Mouse (Mus musculus): ENCODE measurements at regions not wholly inside any gene's neighbourhood (a gene's known extent, or its start where the extent isn't known, plus 50 kb on each side); places are given as distances from the start of the nearest gene placed in this dataset.

DNA sequence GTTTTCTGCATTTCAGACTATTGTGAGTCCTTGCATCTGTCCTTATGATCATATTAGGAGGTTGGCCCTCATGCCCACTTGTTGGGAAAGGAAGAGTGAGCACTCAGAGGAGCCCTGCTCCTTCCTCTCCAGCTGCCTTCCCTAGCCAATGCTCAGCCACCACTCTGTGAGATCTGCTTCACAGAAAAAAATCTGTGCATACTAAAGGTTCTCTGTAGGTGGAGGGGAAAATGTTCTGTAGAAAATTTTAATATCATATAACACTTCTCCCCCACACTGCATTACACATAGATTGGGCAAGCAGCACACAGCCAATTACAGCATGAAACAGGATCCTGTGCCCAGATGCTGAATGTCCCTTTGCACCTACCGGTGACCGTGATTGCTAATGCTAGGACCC lies 185.7 kb downstream of the Lmo4 start:
- ATAC-seq, result no peak
- H3K4me2 ChIP-seq (replicated peaks; ENCODE audit: low read depth), result no peak overlapping the region
- no peaks in the 10 kb centered on the region for H3K36me3 ChIP-seq (ENCODE audit: control insufficient read depth, insufficient read depth)
- no peaks in the 10 kb centered on the region for H3K9me3 ChIP-seq (ENCODE audit: control insufficient read depth)
- 98% methylated on average over 2 of the region's 2 CpGs for WGBS
- no peak overlapping the region for H3K9ac ChIP-seq (ENCODE audit: low read depth, low read length)
- H3K27ac ChIP-seq (ENCODE audit: low read depth, low read length), result no peak overlapping the region
- no peak overlapping the region for H3K4me3 ChIP-seq (ENCODE audit: low read depth, low read length)
- H3K27me3 ChIP-seq (replicated peaks; ENCODE audit: control insufficient read depth, insufficient read depth, low read length), result no peaks in the 10 kb centered on the region
- no peaks in the 10 kb centered on the region for H3K4me1 ChIP-seq (replicated peaks; ENCODE audit: control insufficient read depth, insufficient read depth, low read length)
- no peak for TF ChIP-seq CTCF (IDR thresholded peaks at IDR 0.05; ENCODE audit: low read depth)

DNA sequence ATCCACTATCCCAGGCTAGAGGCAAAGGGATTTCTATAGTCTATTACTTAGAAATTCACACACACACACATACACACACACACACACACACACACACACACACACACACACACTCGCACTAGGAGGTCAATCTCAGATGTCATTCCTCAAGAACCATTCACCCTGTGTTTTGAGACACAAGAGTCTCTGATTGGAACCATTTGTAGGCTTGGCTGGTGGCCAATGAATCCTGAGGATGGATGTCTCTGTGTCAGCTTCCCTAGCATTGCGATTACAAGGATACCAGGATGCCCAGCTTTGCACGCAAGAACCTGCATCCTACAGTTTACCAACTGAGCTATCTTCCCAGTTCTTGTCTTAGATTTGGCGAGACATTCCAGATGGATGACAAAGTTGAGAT lies 186.5 kb downstream of the Lmo4 start:
- Histone ChIP-seq H3K9ac (ENCODE audit: low read depth, low read length) (no peak overlapping the region), H3K9me3 (ENCODE audit: control insufficient read depth) (no peaks in the 10 kb centered on the region), H3K36me3 (ENCODE audit: control insufficient read depth, insufficient read depth) (no peaks in the 10 kb centered on the region), H3K4me2 (replicated peaks; ENCODE audit: low read depth) (no peak overlapping the region), H3K27ac (ENCODE audit: low read depth, low read length) (no peak overlapping the region), H3K27me3 (replicated peaks; ENCODE audit: control insufficient read depth, insufficient read depth, low read length) (no peaks in the 10 kb centered on the region), H3K4me1 (replicated peaks; ENCODE audit: control insufficient read depth, insufficient read depth, low read length) (no peaks in the 10 kb centered on the region), H3K4me3 (ENCODE audit: low read depth, low read length) (no peak overlapping the region)
- 76% methylated on average over 4 of the region's 4 CpGs for WGBS
- no peak for TF ChIP-seq CTCF (IDR thresholded peaks at IDR 0.05; ENCODE audit: low read depth)
- ATAC-seq, result no peak

DNA sequence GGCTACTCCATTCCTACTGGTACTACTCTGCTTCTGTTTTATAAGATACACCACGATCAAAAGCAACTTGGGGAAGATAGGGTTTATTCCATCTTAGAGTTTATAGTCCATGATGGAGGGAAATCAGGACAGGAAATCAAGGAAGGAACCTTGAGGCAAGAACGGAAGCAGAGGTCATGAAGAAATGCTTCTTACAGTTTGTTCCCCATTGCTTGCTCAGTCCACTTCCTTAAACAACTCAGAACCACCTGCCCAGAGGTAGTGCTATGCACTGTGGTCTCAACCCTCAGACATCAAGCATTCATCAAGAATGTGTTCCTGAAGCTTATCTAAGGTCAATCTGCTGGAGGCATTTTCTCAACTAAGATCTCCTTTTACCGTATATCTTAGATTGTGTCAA lies 189.8 kb downstream of the Lmo4 start:
- Histone ChIP-seq H3K27me3 (replicated peaks; ENCODE audit: control insufficient read depth, insufficient read depth, low read length) (no peaks in the 10 kb centered on the region), H3K36me3 (ENCODE audit: control insufficient read depth, insufficient read depth) (no peaks in the 10 kb centered on the region), H3K27ac (ENCODE audit: low read depth, low read length) (no peak overlapping the region), H3K4me3 (ENCODE audit: low read depth, low read length) (no peak overlapping the region), H3K4me2 (replicated peaks; ENCODE audit: low read depth) (no peak overlapping the region), H3K4me1 (replicated peaks; ENCODE audit: control insufficient read depth, insufficient read depth, low read length) (no peaks in the 10 kb centered on the region), H3K9ac (ENCODE audit: low read depth, low read length) (no peak overlapping the region), H3K9me3 (ENCODE audit: control insufficient read depth) (no peaks in the 10 kb centered on the region)
- TF ChIP-seq CTCF (IDR thresholded peaks at IDR 0.05; ENCODE audit: low read depth), result no peak
- WGBS, result 84% methylated on average over 3 of the region's 3 CpGs
- ATAC-seq, result no peak

GRCm38 (mm10) chr3:144013481-144014125 lies 191.4 kb downstream of the Lmo4 start:
- TF ChIP-seq CTCF (IDR thresholded peaks at IDR 0.05; ENCODE audit: low read depth), result no peak
- WGBS, result 63% methylated on average over 8 of the region's 8 CpGs
- ATAC-seq, result no peak

GRCm38 (mm10) chr3:144012820-144013219 lies 192.2 kb downstream of the Lmo4 start:
- H3K9ac ChIP-seq (ENCODE audit: low read depth, low read length), result no peak overlapping the region
- 62% methylated on average over 6 of the region's 6 CpGs for WGBS
- H3K4me1 ChIP-seq (replicated peaks; ENCODE audit: control insufficient read depth, insufficient read depth, low read length), result no peaks in the 10 kb centered on the region
- no peaks in the 10 kb centered on the region for H3K36me3 ChIP-seq (ENCODE audit: control insufficient read depth, insufficient read depth)
- no peak overlapping the region for H3K4me3 ChIP-seq (ENCODE audit: low read depth, low read length)
- no peak overlapping the region for H3K27ac ChIP-seq (ENCODE audit: low read depth, low read length)
- no peak overlapping the region for H3K4me2 ChIP-seq (replicated peaks; ENCODE audit: low read depth)
- no peak for TF ChIP-seq CTCF (IDR thresholded peaks at IDR 0.05; ENCODE audit: low read depth)
- no peaks in the 10 kb centered on the region for H3K27me3 ChIP-seq (replicated peaks; ENCODE audit: control insufficient read depth, insufficient read depth, low read length)
- ATAC-seq, result no peak
- no peaks in the 10 kb centered on the region for H3K9me3 ChIP-seq (ENCODE audit: control insufficient read depth)

More at GRCm38 (mm10) chr3:144013481-144014125, 191.4 kb downstream of the Lmo4 start:
- no peak overlapping the region for H3K4me3 ChIP-seq (ENCODE audit: low read depth, low read length)
- no peaks in the 10 kb centered on the region for H3K36me3 ChIP-seq (ENCODE audit: control insufficient read depth, insufficient read depth)
- no peak overlapping the region for H3K27ac ChIP-seq (ENCODE audit: low read depth, low read length)
- no peaks in the 10 kb centered on the region for H3K9me3 ChIP-seq (ENCODE audit: control insufficient read depth)
- no peak overlapping the region for H3K9ac ChIP-seq (ENCODE audit: low read depth, low read length)
- H3K27me3 ChIP-seq (replicated peaks; ENCODE audit: control insufficient read depth, insufficient read depth, low read length), result no peaks in the 10 kb centered on the region
- no peaks in the 10 kb centered on the region for H3K4me1 ChIP-seq (replicated peaks; ENCODE audit: control insufficient read depth, insufficient read depth, low read length)
- no peak overlapping the region for H3K4me2 ChIP-seq (replicated peaks; ENCODE audit: low read depth)

- H3K9me3 ChIP-seq (ENCODE audit: control insufficient read depth), result no peaks in the 10 kb centered on the region
- no peak overlapping the region for H3K27ac ChIP-seq (ENCODE audit: low read depth, low read length)
- no peaks in the 10 kb centered on the region for H3K27me3 ChIP-seq (replicated peaks; ENCODE audit: control insufficient read depth, insufficient read depth, low read length)
- H3K4me1 ChIP-seq (replicated peaks; ENCODE audit: control insufficient read depth, insufficient read depth, low read length), result no peaks in the 10 kb centered on the region
- no peak for TF ChIP-seq CTCF (IDR thresholded peaks at IDR 0.05; ENCODE audit: low read depth)
- no peak overlapping the region for H3K4me2 ChIP-seq (replicated peaks; ENCODE audit: low read depth)
- no peaks in the 10 kb centered on the region for H3K36me3 ChIP-seq (ENCODE audit: control insufficient read depth, insufficient read depth)
- ATAC-seq, result no peak
- WGBS, result 42% methylated on average over 3 of the region's 3 CpGs
- no peak overlapping the region for H3K9ac ChIP-seq (ENCODE audit: low read depth, low read length)
- H3K4me3 ChIP-seq (ENCODE audit: low read depth, low read length), result no peak overlapping the region
Measured at GRCm38 (mm10) chr3:144012173-144012572, 192.8 kb downstream of the Lmo4 start.
